Mouse (Mus musculus) liver, embryonic 15.5 days (tissue): ENCODE results near the gene Aqp1. TPM values are rescaled to one million over a fixed set of nuclear protein-coding genes. Genes with fewer than 3 reads are reported as not detected.

Source experiments
- ATAC-seq: fragments of 200-750 bp; cut with Nextera tagmentation; 2 replicates; pipeline ENCODE4 v1.8.0; 2017; ENCODE audit warnings: moderate number of reproducible peaks, mild to moderate bottlenecking, moderate library complexity; ENCODE audit not compliant: insufficient read depth
- H3K27ac ChIP-seq: fragments of 300-500 bp; sonication (generic); replicated peaks from 2 replicates; pipeline ENCODE4 v1.5.1; 2015; ENCODE audit warnings: mild to moderate bottlenecking, inconsistent platforms
- H3K27me3 ChIP-seq: fragments of 300-500 bp; sonication (generic); 2 replicates; pipeline ENCODE4 v1.6.1; 2015; ENCODE audit warnings: mild to moderate bottlenecking, inconsistent platforms
- H3K36me3 ChIP-seq: fragments of 300-500 bp; sonication (generic); replicated peaks from 2 replicates; pipeline ENCODE4 v1.6.1; 2015; ENCODE audit warnings: moderate library complexity, mild to moderate bottlenecking, inconsistent platforms
- H3K4me1 ChIP-seq: fragments of 300-500 bp; sonication (generic); replicated peaks from 2 replicates; pipeline ENCODE4 v1.6.1; 2015; ENCODE audit warnings: inconsistent platforms
- H3K4me2 ChIP-seq: fragments of 300-500 bp; sonication (generic); 2 replicates; pipeline ENCODE4 v1.6.1; 2015; ENCODE audit warnings: moderate library complexity, mild to moderate bottlenecking, inconsistent platforms
- H3K4me3 ChIP-seq: fragments of 300-500 bp; sonication (generic); replicated peaks from 2 replicates; pipeline ENCODE4 v1.5.1; 2015; ENCODE audit warnings: mild to moderate bottlenecking, inconsistent platforms
- H3K9ac ChIP-seq: fragments of 300-500 bp; sonication (generic); 2 replicates; pipeline ENCODE4 v1.6.1; 2015; ENCODE audit warnings: moderate library complexity, mild to moderate bottlenecking, inconsistent platforms
- H3K9me3 ChIP-seq: fragments of 300-500 bp; sonication (generic); replicated peaks from 2 replicates; pipeline ENCODE4 v1.6.1; 2016; ENCODE audit warnings: inconsistent platforms
- WGBS: fragments of 180-500 bp; shearing (Covaris S2); methylation state at CpG from one replicate; pipeline ENCODE4 v1.1.7; 2015; ENCODE audit warnings: mixed read lengths; ENCODE audit not compliant: insufficient replicate concordance; 5-methylcytosine and 5-hydroxymethylcytosine counted together
- polyA plus RNA-seq: library from polyadenylated mRNA; unstranded; fragments of >200 nt; fragmentation: Nextera tagmentation; extraction: Ambion mirVana; gene quantifications from 2 replicates; pipeline ENCODE4 v1.2.1, GENCODE M21; 2015

Gene Aqp1
- polyA plus RNA-seq, 1 experiment from 2014 or later: 75.8 TPM

DNA sequence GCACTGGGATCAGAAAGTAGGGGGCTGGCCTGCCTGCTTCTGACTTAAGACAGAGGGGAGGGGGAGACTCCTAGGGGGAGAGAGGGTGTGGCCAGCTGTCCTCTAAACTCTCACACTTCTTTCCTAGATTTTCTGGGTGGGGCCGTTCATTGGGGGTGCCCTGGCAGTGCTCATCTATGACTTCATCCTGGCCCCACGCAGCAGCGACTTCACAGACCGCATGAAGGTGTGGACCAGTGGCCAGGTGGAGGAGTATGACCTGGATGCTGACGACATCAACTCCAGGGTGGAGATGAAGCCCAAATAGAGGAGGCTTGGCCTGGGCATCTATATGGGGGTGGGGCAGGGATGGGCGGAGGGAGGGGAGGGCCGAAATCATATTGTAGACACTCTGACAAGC lies 10.3 kb downstream of the Aqp1 start:
- 72% methylated on average over 7 of the region's 7 CpGs for WGBS
- Histone ChIP-seq H3K36me3 (peaks cover 58% of the 10 kb centered on the region), H3K27ac (0 out of 2 replicates have a peak overlapping the region, but pooled peaks have one; percentile 56), H3K4me1 (peaks cover 78% of the 10 kb centered on the region), H3K27me3 (no peaks in the 10 kb centered on the region), H3K9me3 (no peaks in the 10 kb centered on the region), H3K9ac (no peak overlapping the region), H3K4me2 (no peak overlapping the region), H3K4me3 (no peak overlapping the region)
- ATAC-seq: no peak

DNA sequence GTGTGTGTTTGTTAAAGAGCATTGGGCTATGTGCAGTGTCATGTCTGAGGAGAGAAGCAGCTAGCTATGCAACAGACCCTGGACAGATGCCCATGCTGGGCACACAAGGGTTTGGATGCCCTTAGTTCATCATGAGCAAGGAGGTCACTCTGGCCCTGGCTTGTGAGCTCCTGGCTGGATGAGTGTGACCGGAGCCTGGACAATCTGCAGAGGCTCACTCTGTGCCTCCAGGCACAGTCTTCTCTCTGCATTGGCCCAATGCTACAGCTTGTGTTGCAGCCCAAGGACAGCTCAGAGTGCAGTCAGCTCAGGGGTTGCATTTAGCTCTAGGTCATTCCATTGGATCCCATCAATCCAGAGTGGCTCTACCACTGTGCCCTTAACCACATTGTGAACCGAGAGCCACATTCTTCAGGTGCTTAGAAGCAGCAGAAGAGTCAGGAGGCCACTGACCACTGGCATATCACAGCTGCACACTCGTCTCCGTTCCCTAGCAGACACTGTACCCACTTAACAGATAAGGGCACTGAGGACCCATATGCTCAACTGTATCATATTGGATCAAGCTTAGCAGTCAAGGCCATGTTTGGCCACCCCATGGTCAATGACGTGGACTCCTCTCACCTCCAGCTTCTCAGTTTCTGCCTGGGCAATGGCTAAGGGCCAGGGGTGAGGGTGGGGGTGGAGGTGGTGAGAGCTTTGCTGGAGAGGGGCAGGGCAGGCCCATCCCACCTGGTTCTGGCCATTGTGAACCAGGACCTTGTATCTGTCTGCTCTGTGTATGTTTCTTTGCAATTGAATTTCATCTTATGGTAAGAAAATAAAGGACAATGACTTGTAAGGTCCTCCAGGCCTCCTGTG lies 11.7 kb downstream of the Aqp1 start:
- peak overlapping the region; percentile 56 for H3K27ac ChIP-seq

GRCm38 (mm10) chr6:55349231-55349630 lies 13.0 kb downstream of the Aqp1 start:
- no peak for ATAC-seq
- H3K4me2 ChIP-seq: no peak overlapping the region
- H3K36me3 ChIP-seq: peaks cover 40% of the 10 kb centered on the region
- peak overlapping the region; percentile 56; the same call in 1 of the 2 replicates for H3K27ac ChIP-seq
- peaks cover 54% of the 10 kb centered on the region for H3K4me1 ChIP-seq
- H3K27me3 ChIP-seq: no peaks in the 10 kb centered on the region
- H3K9ac ChIP-seq: no peak overlapping the region
- H3K9me3 ChIP-seq: no peaks in the 10 kb centered on the region
- H3K4me3 ChIP-seq: no peak overlapping the region
- 59% methylated on average over 4 of the region's 4 CpGs for WGBS

More for the DNA sequence above, 11.7 kb downstream of the Aqp1 start:
- Histone ChIP-seq H3K4me3 (no peak overlapping the region), H3K4me2 (peak overlapping the region; percentile 24), H3K36me3 (peaks cover 50% of the 10 kb centered on the region), H3K27me3 (no peaks in the 10 kb centered on the region), H3K9me3 (no peaks in the 10 kb centered on the region), H3K4me1 (peaks cover 64% of the 10 kb centered on the region), H3K9ac (peak overlapping the region; percentile 26; the same call in 1 of the 2 replicates)
- 44% methylated on average over 5 of the region's 5 CpGs for WGBS
- ATAC-seq: peak; percentile 68

GRCm38 (mm10) chr6:55350383-55350952 lies 14.2 kb downstream of the Aqp1 start:
- ATAC-seq: no peak
- H3K4me3 ChIP-seq: no peak overlapping the region
- H3K36me3 ChIP-seq: peaks cover 35% of the 10 kb centered on the region
- no peak overlapping the region for H3K4me2 ChIP-seq
- no peaks in the 10 kb centered on the region for H3K9me3 ChIP-seq
- H3K4me1 ChIP-seq: peaks cover 54% of the 10 kb centered on the region
- H3K27me3 ChIP-seq: no peaks in the 10 kb centered on the region
- 81% methylated on average over 6 of the region's 6 CpGs for WGBS
- no peak overlapping the region for H3K9ac ChIP-seq
- 0 out of 2 replicates have a peak overlapping the region, but pooled peaks have one; percentile 1 for H3K27ac ChIP-seq

- WGBS: 69% methylated on average over 7 of the region's 7 CpGs
- peaks cover 22% of the 10 kb centered on the region for H3K36me3 ChIP-seq
- H3K4me1 ChIP-seq: peaks cover 54% of the 10 kb centered on the region
- no peaks in the 10 kb centered on the region for H3K27me3 ChIP-seq
- H3K9me3 ChIP-seq: no peaks in the 10 kb centered on the region
- H3K9ac ChIP-seq: no peak overlapping the region
- no peak overlapping the region for H3K4me3 ChIP-seq
- no peak overlapping the region for H3K4me2 ChIP-seq
- no peak overlapping the region for H3K27ac ChIP-seq
- no peak for ATAC-seq
Observed at GRCm38 (mm10) chr6:55351712-55352111, 15.5 kb downstream of the Aqp1 start.

DNA sequence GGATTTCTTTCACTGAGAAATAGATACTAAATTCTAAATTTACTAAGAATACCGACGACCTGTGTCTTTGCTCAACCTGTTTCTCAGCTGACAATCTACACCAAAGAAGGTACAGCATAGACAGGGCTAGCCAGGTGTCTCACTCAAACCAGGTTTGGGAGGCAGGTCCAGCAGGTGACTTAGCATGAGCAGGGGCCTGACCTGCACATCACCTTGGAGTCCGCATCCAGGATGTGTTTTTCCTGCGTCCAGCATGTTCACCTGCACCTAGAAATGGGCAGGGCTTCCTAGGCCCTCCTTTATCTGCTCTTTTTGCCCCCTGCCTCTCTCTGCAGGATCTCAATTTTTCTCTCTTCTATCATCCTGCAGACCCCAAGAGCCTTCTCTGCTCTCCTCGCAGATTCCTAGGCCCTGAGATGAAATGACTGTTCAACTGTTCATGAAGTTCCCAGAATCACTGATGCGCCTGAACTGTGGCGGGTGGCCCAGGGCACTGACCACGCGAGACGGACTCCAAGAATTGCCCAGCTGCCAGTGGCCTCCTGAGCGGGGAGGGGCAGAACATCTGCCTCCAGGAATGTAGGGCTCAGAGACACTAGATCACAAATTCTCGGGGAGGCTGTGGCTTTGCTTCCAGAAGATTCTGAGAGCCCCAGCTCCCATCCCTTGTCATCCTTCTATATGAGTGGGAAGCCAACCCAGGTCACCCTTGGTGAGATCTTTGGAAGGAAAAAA lies 17.6 kb downstream of the Aqp1 start:
- Histone ChIP-seq H3K9me3 (no peaks in the 10 kb centered on the region), H3K4me2 (no peak overlapping the region), H3K9ac (no peak overlapping the region), H3K4me1 (peaks cover 54% of the 10 kb centered on the region), H3K36me3 (0 out of 2 replicates have a peak, but pooled peaks cover 2% of the 10 kb centered on the region), H3K4me3 (no peak overlapping the region), H3K27me3 (no peaks in the 10 kb centered on the region), H3K27ac (no peak overlapping the region)
- WGBS: 71% methylated on average over 12 of the region's 12 CpGs
- no peak for ATAC-seq

- peaks cover 55% of the 10 kb centered on the region for H3K4me1 ChIP-seq
Observed at GRCm38 (mm10) chr6:55354456-55355117, 18.4 kb downstream of the Aqp1 start.

DNA sequence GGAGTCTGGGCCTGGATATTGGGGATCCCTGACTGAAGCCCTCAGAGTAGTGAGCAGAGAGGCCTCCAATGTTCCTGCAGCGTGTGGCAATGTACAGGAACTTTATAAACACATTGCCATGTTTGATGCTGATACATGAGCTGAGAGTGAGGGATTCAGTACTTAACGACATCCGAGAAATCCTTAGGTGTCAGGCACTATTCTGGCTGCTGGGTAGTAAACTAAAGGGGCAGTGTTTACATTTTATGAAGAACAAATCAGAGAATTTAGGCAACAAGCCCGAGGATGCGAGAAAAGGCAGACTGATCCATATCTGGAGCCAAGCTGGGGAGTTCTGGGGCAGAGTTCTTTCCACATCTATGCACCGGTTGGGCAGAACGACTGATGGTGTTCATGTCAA lies 19.3 kb downstream of the Aqp1 start:
- H3K9ac ChIP-seq: peak overlapping the region; percentile 7; the same call in 1 of the 2 replicates
- H3K27ac ChIP-seq: peak overlapping the region; percentile 78
- ATAC-seq: no peak
- H3K4me2 ChIP-seq: no peak overlapping the region
- H3K36me3 ChIP-seq: no peaks in the 10 kb centered on the region
- 59% methylated on average over 7 of the region's 7 CpGs for WGBS
- H3K9me3 ChIP-seq: no peaks in the 10 kb centered on the region
- no peaks in the 10 kb centered on the region for H3K27me3 ChIP-seq
- peaks cover 65% of the 10 kb centered on the region for H3K4me1 ChIP-seq
- no peak overlapping the region for H3K4me3 ChIP-seq

More at GRCm38 (mm10) chr6:55354456-55355117, 18.4 kb downstream of the Aqp1 start:
- Histone ChIP-seq H3K4me2 (no peak overlapping the region), H3K4me3 (no peak overlapping the region), H3K27me3 (no peaks in the 10 kb centered on the region), H3K9ac (no peak overlapping the region), H3K9me3 (no peaks in the 10 kb centered on the region), H3K36me3 (no peaks in the 10 kb centered on the region), H3K27ac (peak overlapping the region; percentile 78; the same call in 1 of the 2 replicates)
- WGBS: 74% methylated on average over 4 of the region's 4 CpGs
- ATAC-seq: no peak

GRCm38 (mm10) chr6:55356017-55356703 lies 19.9 kb downstream of the Aqp1 start:
- no peak overlapping the region for H3K4me3 ChIP-seq
- peak overlapping the region; percentile 4; the same call in 1 of the 2 replicates for H3K4me2 ChIP-seq
- peak; percentile 32; the same call in 1 of the 2 replicates for ATAC-seq
- peak overlapping the region; percentile 7; the same call in 1 of the 2 replicates for H3K9ac ChIP-seq
- WGBS: 9% methylated on average over 5 of the region's 5 CpGs
- H3K4me1 ChIP-seq: peaks cover 68% of the 10 kb centered on the region
- no peaks in the 10 kb centered on the region for H3K36me3 ChIP-seq
- H3K9me3 ChIP-seq: no peaks in the 10 kb centered on the region
- H3K27me3 ChIP-seq: no peaks in the 10 kb centered on the region
- H3K27ac ChIP-seq: peak overlapping the region; percentile 78

GRCm38 (mm10) chr6:55356976-55357635 lies 20.9 kb downstream of the Aqp1 start:
- H3K27ac ChIP-seq: peak overlapping the region; percentile 86
- H3K4me2 ChIP-seq: no peak overlapping the region
- no peak overlapping the region for H3K4me3 ChIP-seq
- no peaks in the 10 kb centered on the region for H3K36me3 ChIP-seq
- peaks cover 71% of the 10 kb centered on the region for H3K4me1 ChIP-seq
- H3K27me3 ChIP-seq: no peaks in the 10 kb centered on the region
- H3K9me3 ChIP-seq: no peaks in the 10 kb centered on the region
- 69% methylated on average over 5 of the region's 5 CpGs for whole genome bisulfite sequencing
- H3K9ac ChIP-seq: no peak overlapping the region
- no peak for ATAC-seq
